Mouse (Mus musculus) G1E (cell line): ENCODE data around the gene Ak7.

ENCODE experiments used
- CTCF ChIP-seq: IDR thresholded peaks from 2 replicates; pipeline ENCODE4 v1.5.1; 2012; ENCODE audit warnings: low read depth, low read length, inconsistent platforms, mixed read lengths
- GATA1 ChIP-seq: IDR thresholded peaks from 2 replicates; pipeline ENCODE4 v1.6.1; 2012; ENCODE audit warnings: borderline replicate concordance, low read length, inconsistent platforms, mixed read lengths
- GATA2 ChIP-seq: IDR thresholded peaks from 2 replicates; pipeline ENCODE4 v1.6.1; 2012; ENCODE audit warnings: low read depth, low read length, inconsistent platforms, borderline replicate concordance
- TAL1 ChIP-seq: conservative IDR thresholded peaks from 2 replicates; pipeline ENCODE4 v1.6.1; 2012; ENCODE audit warnings: low read depth, low read length, inconsistent platforms, mixed read lengths

GRCm38 (mm10) chr12:105721452-105722132 is 15.8 kb downstream of the Ak7 start:
- TF ChIP-seq CTCF: no peak
- TF ChIP-seq GATA1: no peak
- TF ChIP-seq TAL1: no peak
- TF ChIP-seq GATA2: no peak
